Mouse (Mus musculus): ENCODE data around the gene Prmt9. TPM values are rescaled to one million over a fixed set of nuclear protein-coding genes. Genes with fewer than 3 reads are reported as not detected.

Prmt9 gene
- polyA plus RNA-seq, 1 experiment from 2014 or later: 17.9 TPM

DNA sequence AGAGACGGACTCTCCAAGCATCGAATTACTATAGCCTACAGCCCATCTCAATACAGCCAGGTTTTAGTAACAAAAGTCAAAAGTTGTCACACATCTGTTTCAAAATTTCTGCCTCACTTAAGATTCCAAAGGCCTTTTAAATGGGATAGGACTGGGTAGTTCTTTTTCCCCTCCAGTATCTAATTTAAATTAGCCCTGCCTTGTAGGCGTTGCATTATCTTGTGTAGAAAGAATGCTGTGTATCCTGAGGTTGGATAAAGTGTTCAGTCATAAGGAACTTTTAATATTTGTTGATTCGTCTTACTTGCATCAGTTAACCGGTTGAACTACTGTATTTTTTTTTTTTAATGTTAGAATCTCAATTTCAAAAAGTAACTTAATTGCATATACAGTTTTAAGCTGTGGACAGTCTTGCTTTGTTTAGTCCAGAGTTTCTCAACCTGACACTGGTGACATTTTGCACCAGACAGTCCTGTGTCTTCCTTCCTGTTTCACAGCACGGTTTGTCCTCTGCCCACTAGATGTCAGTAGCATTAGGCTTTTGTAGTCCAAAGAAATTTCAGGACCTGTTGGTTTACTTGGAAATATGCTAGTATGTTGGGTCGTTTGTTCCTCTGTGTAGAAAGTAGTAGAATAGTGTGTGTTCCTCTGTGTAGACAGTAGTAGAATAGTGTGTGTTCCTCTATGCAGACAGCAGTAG is 834 bp downstream of the Prmt9 start:
- Histone ChIP-seq H3K4me3 (ENCODE audit: inconsistent target) (peak overlapping the region; percentile 71), H3K79me2 (ENCODE audit: inconsistent target) (peaks cover 55% of the 10 kb centered on the region), H3K27ac (peak overlapping the region; percentile 47), H3K36me3 (ENCODE audit: inconsistent target) (peaks cover 34% of the 10 kb centered on the region)
- WGBS (ENCODE audit: missing documents): 9% methylated on average over 6 of the region's 7 CpGs

DNA sequence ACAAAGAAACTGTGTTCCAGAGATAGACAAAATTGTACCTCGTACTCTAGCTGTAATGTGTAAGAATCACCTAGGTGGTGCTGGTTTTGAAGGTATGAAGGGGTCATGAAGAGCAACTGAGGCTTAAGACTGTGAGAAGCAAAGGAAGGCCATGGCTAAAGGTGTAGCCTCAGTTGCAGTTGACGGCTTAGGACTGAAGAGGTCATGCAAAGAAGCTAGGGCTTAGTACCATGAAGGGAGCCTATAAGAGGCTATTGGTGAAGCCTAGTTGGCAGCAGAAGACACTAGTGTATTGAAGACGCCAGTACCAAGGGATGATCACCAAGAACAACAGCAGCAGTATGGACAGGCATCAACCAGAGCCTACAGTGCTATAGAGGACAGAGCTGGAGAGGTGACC is 3.3 kb downstream of the Prmt9 start:
- WGBS (ENCODE audit: missing documents): 95% methylated on average over 3 of the region's 3 CpGs
- H3K36me3 ChIP-seq (ENCODE audit: inconsistent target): peaks cover 58% of the 10 kb centered on the region

DNA sequence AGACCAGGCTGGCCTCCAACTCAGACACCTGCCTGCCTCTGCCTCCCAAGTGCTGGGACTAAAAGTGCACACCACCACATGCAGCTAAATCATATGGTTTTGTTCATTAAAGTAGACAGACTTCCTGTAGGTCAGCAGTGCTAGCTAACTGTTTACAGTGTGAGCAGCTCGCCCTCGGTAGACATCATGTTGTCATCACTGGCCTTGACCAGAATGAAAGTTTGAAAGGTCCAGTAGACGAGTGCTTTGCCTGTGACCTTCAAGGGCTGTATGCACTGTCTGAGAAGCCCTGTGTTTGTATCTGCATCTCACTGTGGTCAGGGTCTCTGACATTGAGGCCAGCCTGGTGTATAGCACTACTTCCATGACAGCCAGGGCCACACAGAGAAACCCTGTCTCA is 12.2 kb downstream of the Prmt9 start:
- Histone ChIP-seq H3K36me3 (ENCODE audit: inconsistent target) (peaks cover 80% of the 10 kb centered on the region), H3K27ac (no peak overlapping the region), H3K79me2 (ENCODE audit: inconsistent target) (peaks cover 7% of the 10 kb centered on the region; the same call in 1 of the 2 replicates), H3K4me3 (ENCODE audit: inconsistent target) (no peak overlapping the region)
- WGBS (ENCODE audit: missing documents): 96% methylated on average over 3 of the region's 3 CpGs

More for the DNA sequence above, 3.3 kb downstream of the Prmt9 start:
- no peak overlapping the region for H3K27ac ChIP-seq
- no peak overlapping the region for H3K4me3 ChIP-seq (ENCODE audit: inconsistent target)
- H3K79me2 ChIP-seq (ENCODE audit: inconsistent target): peaks cover 55% of the 10 kb centered on the region

DNA sequence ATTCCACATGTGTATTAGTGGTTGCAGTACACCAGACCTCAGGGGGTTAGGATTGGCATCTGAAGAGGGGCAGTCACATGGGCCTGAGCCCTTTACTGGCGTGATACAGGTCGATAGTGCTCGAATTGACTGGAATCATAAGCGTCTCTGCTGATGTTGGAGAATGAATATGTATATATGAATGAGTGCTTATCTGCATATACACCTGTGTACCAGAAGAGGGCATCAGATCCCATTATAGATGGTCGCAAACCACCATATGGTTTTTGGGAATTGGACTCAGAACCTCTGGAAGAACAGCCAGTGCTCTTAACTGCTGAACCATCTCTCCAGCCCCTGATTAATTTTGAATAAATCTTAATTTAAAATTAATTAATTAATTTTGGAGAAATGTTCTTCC is 25.0 kb downstream of the Prmt9 start:
- Histone ChIP-seq H3K4me3 (ENCODE audit: inconsistent target) (no peak overlapping the region), H3K27ac (no peak overlapping the region), H3K36me3 (ENCODE audit: inconsistent target) (peaks cover 57% of the 10 kb centered on the region), H3K79me2 (ENCODE audit: inconsistent target) (no peaks in the 10 kb centered on the region)
- WGBS (ENCODE audit: missing documents): 91% methylated on average over 5 of the region's 5 CpGs

DNA sequence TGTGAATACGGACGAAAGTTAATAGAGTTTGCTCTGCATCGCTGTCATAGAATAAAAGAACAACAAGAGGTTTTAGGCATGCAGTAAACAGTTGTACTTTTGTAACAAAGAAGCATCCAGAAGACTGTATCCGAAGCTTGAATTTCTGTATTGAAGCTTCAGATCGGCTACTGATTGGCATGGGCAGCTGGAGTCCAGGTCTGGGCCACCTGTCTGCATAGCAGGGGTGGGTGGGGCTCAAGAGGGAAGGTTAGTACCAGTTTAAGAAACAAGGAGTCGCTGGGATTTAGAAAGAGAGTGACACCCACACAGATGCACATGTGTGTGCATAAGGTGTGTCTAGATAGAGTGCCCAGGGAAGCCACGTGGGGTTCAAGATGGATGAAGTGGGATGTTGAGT is 28.5 kb downstream of the Prmt9 start:
- H3K4me3 ChIP-seq (ENCODE audit: inconsistent target): no peak overlapping the region
- no peak overlapping the region for H3K27ac ChIP-seq
- peaks cover 71% of the 10 kb centered on the region for H3K36me3 ChIP-seq (ENCODE audit: inconsistent target)
- over 99% methylated on average over 7 of the region's 7 CpGs for WGBS (ENCODE audit: missing documents)
- H3K79me2 ChIP-seq (ENCODE audit: inconsistent target): no peaks in the 10 kb centered on the region

DNA sequence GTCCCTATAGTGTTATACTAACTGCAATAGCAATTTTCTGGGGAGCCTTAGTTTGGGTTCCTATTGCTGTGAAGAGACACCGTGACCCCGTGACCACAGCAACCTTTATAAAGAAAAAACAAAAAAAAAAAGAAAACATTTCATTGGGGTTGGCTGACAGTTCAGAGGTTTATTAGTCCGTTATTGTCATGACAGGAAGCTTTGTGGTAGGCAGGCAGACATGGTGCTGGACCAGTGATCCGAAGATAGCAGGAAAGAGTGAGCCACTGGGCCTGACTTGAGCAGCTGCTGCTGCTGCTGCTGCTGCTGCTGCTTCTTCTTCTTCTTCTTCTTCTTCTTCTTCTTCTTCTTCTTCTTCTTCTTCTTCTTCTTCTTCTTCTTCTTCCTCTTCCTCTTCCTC is 35.0 kb downstream of the Prmt9 start:
- H3K27ac ChIP-seq: no peak overlapping the region
- 41% methylated on average over 4 of the region's 4 CpGs for WGBS (ENCODE audit: missing documents)
- H3K79me2 ChIP-seq (ENCODE audit: inconsistent target): no peaks in the 10 kb centered on the region
- no peak overlapping the region for H3K4me3 ChIP-seq (ENCODE audit: inconsistent target)
- H3K36me3 ChIP-seq (ENCODE audit: inconsistent target): peaks cover 28% of the 10 kb centered on the region

DNA sequence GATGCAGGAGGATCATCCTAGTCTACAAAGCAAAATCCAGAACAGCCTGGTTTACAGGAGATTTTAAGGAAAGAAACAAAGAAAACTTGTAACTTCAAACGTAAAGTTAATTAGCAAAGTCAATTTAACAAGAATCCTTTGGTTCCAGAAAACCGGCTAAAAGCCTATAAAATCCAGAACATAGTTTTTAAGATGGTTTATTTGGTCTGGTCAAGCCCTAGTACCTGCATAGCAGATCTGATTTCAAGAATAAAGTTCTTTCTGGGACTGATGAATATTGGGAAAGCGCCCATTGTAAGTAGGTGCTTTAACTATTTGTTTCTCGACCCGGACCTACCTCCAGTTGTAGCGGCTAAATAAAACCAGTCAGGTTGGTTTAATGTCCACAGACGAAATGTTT is 60.4 kb downstream of the Prmt9 start:
- WGBS (ENCODE audit: missing documents): 35% methylated on average over 7 of the region's 7 CpGs
- peak overlapping the region; percentile 45 for H3K4me3 ChIP-seq (ENCODE audit: inconsistent target)
- H3K79me2 ChIP-seq (ENCODE audit: inconsistent target): peaks cover 9% of the 10 kb centered on the region; the same call in 1 of the 2 replicates
- H3K36me3 ChIP-seq (ENCODE audit: inconsistent target): 0 out of 2 replicates have a peak, but pooled peaks cover under 1% of the 10 kb centered on the region
- H3K27ac ChIP-seq: no peak overlapping the region

DNA sequence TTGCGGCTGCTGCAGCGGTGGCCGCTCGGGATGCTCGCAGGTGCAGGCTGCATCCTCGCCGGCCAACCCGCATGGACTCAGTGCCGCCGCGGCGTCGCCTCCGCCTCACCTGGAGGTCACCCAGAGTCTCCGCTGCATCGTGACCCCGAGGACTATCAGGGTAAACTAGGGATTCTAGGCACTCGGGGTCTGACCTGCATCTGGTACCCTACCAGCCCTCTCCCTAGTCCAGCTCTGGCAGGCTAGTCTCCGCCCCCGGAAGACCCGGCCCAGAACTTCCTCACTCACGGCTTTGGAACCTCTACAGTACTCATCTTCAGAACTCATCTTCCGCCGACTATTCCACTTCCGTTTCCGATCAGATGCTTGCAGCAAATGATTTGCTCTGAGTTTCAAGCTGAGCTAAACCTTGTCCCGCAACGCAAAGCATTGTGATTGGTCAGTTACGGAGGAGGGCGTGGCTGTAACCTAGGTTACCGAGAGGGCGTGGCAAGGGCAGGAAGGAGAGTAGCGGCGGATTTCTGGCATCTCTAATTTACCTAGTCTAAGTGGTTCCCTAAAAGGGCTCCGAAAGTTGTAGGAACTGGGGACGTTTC is 61.3 kb downstream of the Prmt9 start, which contains the start of gene Tmem184c:
Gene Tmem184c (minus strand): TSS at position 325 of the 596 bp plus-strand sequence.
- under 1% methylated on average over 36 of the region's 36 CpGs for WGBS (ENCODE audit: missing documents)
- H3K79me2 ChIP-seq (ENCODE audit: inconsistent target): peaks cover 9% of the 10 kb centered on the region; the same call in 1 of the 2 replicates
- H3K36me3 ChIP-seq (ENCODE audit: inconsistent target): no peaks in the 10 kb centered on the region

DNA sequence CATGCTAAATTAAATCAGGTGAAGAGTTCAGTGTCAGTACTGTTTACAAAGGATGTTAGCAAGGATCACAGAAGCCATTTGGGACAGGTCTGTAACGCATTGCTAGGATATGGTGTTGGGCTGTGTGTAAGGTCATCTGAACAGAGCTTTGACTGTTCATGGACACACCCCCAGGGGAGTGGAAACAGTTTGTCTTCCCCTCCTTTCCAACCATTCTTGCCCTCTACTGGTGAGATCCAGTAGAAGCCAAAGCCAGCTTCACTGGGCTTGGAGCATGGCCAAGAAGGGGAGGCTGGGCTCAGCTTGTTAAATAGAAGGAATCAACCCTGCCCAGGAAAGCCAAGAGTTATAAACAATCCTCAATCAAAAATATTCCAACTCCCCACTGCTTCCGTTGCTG is 68.7 kb downstream of the Prmt9 start:
- Histone ChIP-seq H3K27ac (no peak overlapping the region), H3K36me3 (ENCODE audit: inconsistent target) (no peaks in the 10 kb centered on the region), H3K79me2 (ENCODE audit: inconsistent target) (no peaks in the 10 kb centered on the region), H3K4me3 (ENCODE audit: inconsistent target) (no peak overlapping the region)
- 82% methylated on average over 2 of the region's 2 CpGs for WGBS (ENCODE audit: missing documents)

More for the DNA sequence above, 61.3 kb downstream of the Prmt9 start, which contains the start of gene Tmem184c:
- no peak within 1 kb of the TSS for H3K27ac ChIP-seq
- peak within 1 kb of the TSS; percentile 45 for H3K4me3 ChIP-seq (ENCODE audit: inconsistent target)

DNA sequence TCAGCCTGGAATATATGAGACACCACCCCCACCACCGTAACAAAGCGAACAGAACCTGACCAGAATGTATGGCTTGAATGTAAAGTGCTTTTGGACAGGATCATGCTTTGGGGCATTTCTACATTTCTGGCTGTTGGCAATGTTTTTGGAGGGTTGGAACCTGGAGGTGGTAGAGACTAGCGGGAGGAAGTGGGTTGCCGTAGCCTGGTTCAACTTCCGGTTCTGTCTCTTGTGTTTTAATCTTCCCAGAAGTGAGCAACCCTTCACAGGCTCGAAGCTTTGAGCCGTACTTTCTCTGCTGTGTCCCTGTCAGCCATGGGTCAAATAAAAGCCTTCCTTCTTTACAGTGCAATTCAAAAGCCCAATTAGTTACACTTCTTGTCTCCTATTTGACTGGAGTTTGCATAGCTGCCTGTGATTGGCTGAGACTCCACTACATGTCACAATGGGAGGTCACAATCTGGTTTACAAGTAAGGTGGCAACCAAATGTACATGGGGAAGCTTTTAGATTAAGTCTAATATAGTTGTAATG is 74.5 kb downstream of the Prmt9 start:
- no peaks in the 10 kb centered on the region for H3K79me2 ChIP-seq (ENCODE audit: inconsistent target)
- no peak overlapping the region for H3K27ac ChIP-seq
- H3K4me3 ChIP-seq (ENCODE audit: inconsistent target): no peak overlapping the region
- WGBS (ENCODE audit: missing documents): 82% methylated on average over 7 of the region's 7 CpGs
- no peaks in the 10 kb centered on the region for H3K36me3 ChIP-seq (ENCODE audit: inconsistent target)

DNA sequence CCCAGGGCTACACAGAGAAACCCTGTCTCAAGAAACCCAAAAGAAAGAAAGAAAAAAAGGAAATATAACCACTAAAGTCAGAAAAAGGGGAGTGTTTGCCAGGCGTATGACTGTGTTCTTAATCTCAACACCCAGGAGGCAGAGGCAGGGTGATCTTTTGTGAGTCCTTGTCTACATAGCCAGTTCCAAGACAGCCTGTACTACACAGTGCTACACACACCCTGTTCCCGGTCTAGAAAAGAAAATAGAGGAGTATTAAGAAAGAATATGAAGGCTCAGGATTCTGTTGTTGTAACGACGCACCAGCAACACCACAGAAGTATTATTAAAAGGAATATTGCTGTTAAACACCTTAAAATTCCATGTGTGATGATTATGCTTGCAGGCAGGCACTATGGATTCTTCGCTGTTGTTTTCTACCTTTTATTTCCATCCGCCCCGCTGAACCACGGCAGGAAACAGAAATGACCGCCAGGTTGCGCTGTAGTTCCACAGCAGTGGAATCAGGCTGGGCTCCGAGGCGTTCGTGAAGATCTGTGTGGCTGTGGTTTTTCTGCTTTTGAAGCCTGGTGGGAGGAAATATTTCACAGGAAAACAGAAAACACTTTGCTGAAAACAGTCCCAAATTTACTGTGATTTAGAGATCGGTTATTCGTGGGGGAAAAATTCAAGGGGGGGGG is 80.8 kb downstream of the Prmt9 start:
- Histone ChIP-seq H3K4me3 (ENCODE audit: inconsistent target) (no peak overlapping the region), H3K36me3 (ENCODE audit: inconsistent target) (no peaks in the 10 kb centered on the region), H3K79me2 (ENCODE audit: inconsistent target) (no peaks in the 10 kb centered on the region), H3K27ac (no peak overlapping the region)
- 22% methylated on average over 15 of the region's 15 CpGs for WGBS (ENCODE audit: missing documents)

DNA sequence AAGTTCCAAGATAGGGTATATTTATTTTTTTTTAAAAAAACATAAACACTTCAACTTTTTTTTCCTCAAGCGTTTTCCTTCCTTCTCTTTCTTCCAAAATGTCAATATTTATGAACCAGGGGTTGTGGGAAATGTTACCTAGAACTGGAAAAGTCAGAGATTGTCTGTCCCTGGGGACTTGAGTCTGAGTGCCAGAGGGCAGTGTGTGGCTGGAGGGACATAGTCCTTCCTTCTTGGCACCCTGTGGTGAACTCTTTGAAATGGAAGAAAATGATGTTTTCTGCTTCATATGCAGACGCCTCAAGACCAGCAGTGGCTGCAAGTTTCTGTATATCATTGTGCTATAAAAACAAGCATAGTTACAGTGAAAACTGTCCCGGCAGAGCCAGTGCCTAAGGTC is 81.5 kb downstream of the Prmt9 start:
- no peaks in the 10 kb centered on the region for H3K36me3 ChIP-seq (ENCODE audit: inconsistent target)
- 93% methylated on average over 3 of the region's 3 CpGs for WGBS (ENCODE audit: missing documents)
- H3K79me2 ChIP-seq (ENCODE audit: inconsistent target): no peaks in the 10 kb centered on the region
- no peak overlapping the region for H3K27ac ChIP-seq
- H3K4me3 ChIP-seq (ENCODE audit: inconsistent target): no peak overlapping the region
